Mouse (Mus musculus) embryonic facial prominence, embryonic 11.5 days (tissue): ENCODE data around the gene Rrad. TPM values are rescaled to one million over a fixed set of nuclear protein-coding genes. Genes with fewer than 3 reads are reported as not detected.
"Not testable (repeated sequence)": the region's sequence is repeated elsewhere in the genome, so short reads cannot be mapped to it uniquely, and the experiment has no call there.

Experiments used
- ATAC-seq: fragments of 200-750 bp; cut with Nextera tagmentation; replicated peaks from 2 replicates; pipeline ENCODE4 v1.8.0; 2017; ENCODE audit warnings: low read depth; ENCODE audit not compliant: insufficient number of reproducible peaks, low FRiP score, low TSS enrichment
- DNase-seq: peaks from one replicate; pipeline ENCODE4 v3.0.0-alpha.2; 2015; ENCODE audit warnings: low spot score
- H3K27ac ChIP-seq: fragments of 300-500 bp; sonication (generic); replicated peaks from 2 replicates; pipeline ENCODE4 v1.5.1; 2014; ENCODE audit warnings: mild to moderate bottlenecking, low read depth, low read length, control low read depth
- H3K27me3 ChIP-seq: fragments of 300-500 bp; sonication (generic); 2 replicates; pipeline ENCODE4 v1.6.1; 2014; ENCODE audit warnings: mild to moderate bottlenecking, low read length, moderate library complexity, mixed read lengths; ENCODE audit not compliant: control insufficient read depth, insufficient read depth
- H3K36me3 ChIP-seq: fragments of 300-500 bp; sonication (generic); replicated peaks from 2 replicates; pipeline ENCODE4 v1.6.1; 2014; ENCODE audit warnings: low read depth, mild to moderate bottlenecking, low read length, moderate library complexity, mixed read lengths; ENCODE audit not compliant: control insufficient read depth, insufficient read depth
- H3K4me1 ChIP-seq: fragments of 300-500 bp; sonication (generic); 2 replicates; pipeline ENCODE4 v1.6.1; 2014; ENCODE audit warnings: low read length, mixed read lengths; ENCODE audit not compliant: control insufficient read depth, insufficient read depth
- H3K4me2 ChIP-seq: fragments of 300-500 bp; sonication (generic); 2 replicates; pipeline ENCODE4 v1.6.1; 2014; ENCODE audit warnings: low read depth, mild to moderate bottlenecking, control low read depth, low read length, moderate library complexity
- H3K4me3 ChIP-seq: fragments of 300-500 bp; sonication (generic); 2 replicates; pipeline ENCODE4 v1.5.1; 2014; ENCODE audit warnings: low read depth, low read length, control low read depth
- H3K9ac ChIP-seq: fragments of 300-500 bp; sonication (generic); replicated peaks from 2 replicates; pipeline ENCODE4 v1.6.1; 2014; ENCODE audit warnings: mild to moderate bottlenecking, control low read depth, low read length
- H3K9me3 ChIP-seq: fragments of 300-500 bp; sonication (generic); replicated peaks from 2 replicates; pipeline ENCODE4 v1.6.1; 2016; ENCODE audit warnings: mild to moderate bottlenecking, low read length, inconsistent platforms, mixed read lengths; ENCODE audit not compliant: control insufficient read depth
- WGBS: fragments of 180-500 bp; shearing (Covaris S2); extraction: QIAGEN DNeasy Blood & Tissue Kit; methylation state at CpG from one replicate; pipeline ENCODE4 v1.1.7; 2014; 5-methylcytosine and 5-hydroxymethylcytosine counted together
- polyA plus RNA-seq: library from polyadenylated mRNA; unstranded; fragments of >200 nt; fragmentation: Nextera tagmentation; extraction: Ambion mirVana; gene quantifications from 2 replicates; pipeline ENCODE4 v1.2.1, GENCODE M21; 2014

Rrad gene
- 2.2 and 3.6 TPM in 2 replicates for polyA plus RNA-seq

- H3K27me3 ChIP-seq, result peaks cover 14% of the 10 kb centered on the region
- no peaks in the 10 kb centered on the region for H3K9me3 ChIP-seq
- H3K4me1 ChIP-seq, result no peaks in the 10 kb centered on the region; the same call in 1 of the 2 replicates
- H3K4me2 ChIP-seq, result peak within 1 kb of the TSS; percentile 48
- no peak within 1 kb of the TSS for H3K27ac ChIP-seq
- H3K4me3 ChIP-seq, result peak within 1 kb of the TSS; percentile 31
- H3K9ac ChIP-seq, result peak within 1 kb of the TSS; percentile 32; the same call in 1 of the 2 replicates
- WGBS, result 0% methylated on average over 27 of the region's 28 CpGs
- ATAC-seq (peak; percentile 63), DNase-seq (peak; percentile 66)
- H3K36me3 ChIP-seq, result no peaks in the 10 kb centered on the region
Observed at GRCm38 (mm10) chr8:104630981-104631663, at the start of gene Rrad. Gene Rrad, minus strand, starts transcription at chr8:104631327.

GRCm38 (mm10) chr8:104655614-104656013, 24.5 kb upstream of the Rrad start:
- H3K36me3 ChIP-seq, result no peaks in the 10 kb centered on the region
- H3K4me1 ChIP-seq, result no peaks in the 10 kb centered on the region
- H3K27ac ChIP-seq, result no peak overlapping the region
- H3K27me3 ChIP-seq, result no peaks in the 10 kb centered on the region
- ATAC-seq (no peak), DNase-seq (no peak)
- H3K9ac ChIP-seq, result no peak overlapping the region
- H3K4me2 ChIP-seq, result no peak overlapping the region
- H3K9me3 ChIP-seq, result no peaks in the 10 kb centered on the region
- H3K4me3 ChIP-seq, result no peak overlapping the region
- 72% methylated on average over 4 of the region's 4 CpGs for WGBS

GRCm38 (mm10) chr8:104654984-104655383, 23.9 kb upstream of the Rrad start:
- H3K9me3 ChIP-seq, result no peaks in the 10 kb centered on the region
- 2% methylated on average over 3 of the region's 3 CpGs for WGBS
- H3K27ac ChIP-seq, result no peak overlapping the region
- H3K9ac ChIP-seq, result no peak overlapping the region
- no peak overlapping the region for H3K4me2 ChIP-seq
- H3K36me3 ChIP-seq, result no peaks in the 10 kb centered on the region
- H3K4me1 ChIP-seq, result no peaks in the 10 kb centered on the region
- peak; percentile 79; the same call in 1 of the 2 replicates for ATAC-seq
- peak; percentile 95 for DNase-seq
- no peak overlapping the region for H3K4me3 ChIP-seq
- no peaks in the 10 kb centered on the region for H3K27me3 ChIP-seq

- not testable (repeated sequence) for H3K9ac ChIP-seq, H3K36me3 ChIP-seq, ATAC-seq, H3K27ac ChIP-seq, H3K9me3 ChIP-seq, H3K27me3 ChIP-seq, DNase-seq, H3K4me2 ChIP-seq, H3K4me3 ChIP-seq, H3K4me1 ChIP-seq
- 73% methylated on average over 3 of the region's 3 CpGs for WGBS
Observed at GRCm38 (mm10) chr8:104644187-104644586, 13.1 kb upstream of the Rrad start.

- DNase-seq (no peak), ATAC-seq (no peak)
- WGBS, result 61% methylated on average over 6 of the region's 6 CpGs
- no peaks in the 10 kb centered on the region; the same call in 1 of the 2 replicates for H3K36me3 ChIP-seq
- peak overlapping the region; percentile 85 for H3K9ac ChIP-seq
- H3K4me1 ChIP-seq, result peaks cover 2% of the 10 kb centered on the region; the same call in 1 of the 2 replicates
- H3K4me3 ChIP-seq, result peak overlapping the region; percentile 86
- no peaks in the 10 kb centered on the region for H3K27me3 ChIP-seq
- H3K9me3 ChIP-seq, result no peaks in the 10 kb centered on the region
- H3K27ac ChIP-seq, result no peak overlapping the region
- H3K4me2 ChIP-seq, result peak overlapping the region; percentile 78
Observed at GRCm38 (mm10) chr8:104642324-104642654, 11.2 kb upstream of the Rrad start.

GRCm38 (mm10) chr8:104641426-104642323, 10.5 kb upstream of the Rrad start, which contains the start of gene Ciao2b:
Gene Ciao2b, minus strand, starts transcription at chr8:104641965.
- WGBS, result under 1% methylated on average over 66 of the region's 66 CpGs
- DNase-seq, result peak; percentile 90
- Histone ChIP-seq H3K9ac (peak within 1 kb of the TSS; percentile 85), H3K4me3 (peak within 1 kb of the TSS; percentile 86), H3K27me3 (no peaks in the 10 kb centered on the region), H3K4me2 (peak within 1 kb of the TSS; percentile 78), H3K4me1 (peaks cover 2% of the 10 kb centered on the region; the same call in 1 of the 2 replicates), H3K27ac (no peak within 1 kb of the TSS), H3K9me3 (no peaks in the 10 kb centered on the region), H3K36me3 (no peaks in the 10 kb centered on the region; the same call in 1 of the 2 replicates)
- peak; percentile 91 for ATAC-seq

- no peaks in the 10 kb centered on the region for H3K27me3 ChIP-seq
- no peak overlapping the region for H3K27ac ChIP-seq
- peaks cover 2% of the 10 kb centered on the region; the same call in 1 of the 2 replicates for H3K4me1 ChIP-seq
- WGBS, result 8% methylated on average over 25 of the region's 25 CpGs
- no peaks in the 10 kb centered on the region; the same call in 1 of the 2 replicates for H3K36me3 ChIP-seq
- peak overlapping the region; percentile 78 for H3K4me2 ChIP-seq
- peak overlapping the region; percentile 86 for H3K4me3 ChIP-seq
- no peaks in the 10 kb centered on the region for H3K9me3 ChIP-seq
- ATAC-seq (no peak), DNase-seq (no peak)
- peak overlapping the region; percentile 85 for H3K9ac ChIP-seq
Observed at GRCm38 (mm10) chr8:104640831-104641370, 9.8 kb upstream of the Rrad start.
